Mouse (Mus musculus) left cerebral cortex, adult 2 months (tissue): ENCODE results near the gene Ttc19. TPM values are rescaled to one million over a fixed set of nuclear protein-coding genes. Genes with fewer than 3 reads are reported as not detected.
"Not testable (repeated sequence)": the region's sequence is repeated elsewhere in the genome, so short reads cannot be mapped to it uniquely, and the experiment has no call there.

Experiments used
- DNase-seq, 2 experiments: peaks; one replicate each; pipeline ENCODE4 v3.0.0; 2021 to 2022; ENCODE audit warnings: low spot score in 2 of 2, mixed read lengths in 1 of 2; ENCODE audit errors: extremely low spot score in 1 of 2
- H3K27ac ChIP-seq: fragments of 200-600 bp; 2 replicates; pipeline ENCODE4 v1.8.1; 2022
- H3K4me3 ChIP-seq: fragments of 200-600 bp; 2 replicates; pipeline ENCODE4 v1.8.1; 2022
- CTCF ChIP-seq: fragments of 200-600 bp; IDR thresholded peaks from 2 replicates; pipeline ENCODE4 v1.8.1; 2022; ENCODE audit warnings: antibody characterized with exemption, mild to moderate bottlenecking, moderate library complexity
- intact Hi-C: fragments of 180-260 bp; cut with DNase I; formaldehyde crosslinking; loops from one replicate; pipeline ENCODE4 v1.15.1; 2025
- total RNA-seq, 2 experiments: library from RNA; stranded (reverse); gene quantifications; 2 replicates each; pipeline ENCODE4 v1.2.3; 2021

The Ttc19 gene
- total RNA-seq, 2 experiments from 2014 or later = 86.5 to 92.0 TPM

- no peak for TF ChIP-seq CTCF
- H3K4me3 ChIP-seq = no peak overlapping the region
- intact Hi-C loops = no loop called here
- no peak overlapping the region for H3K27ac ChIP-seq
- no peak for DNase-seq
Observed at GRCm38 (mm10) chr11:62366879-62367278, 85.6 kb downstream of the Ttc19 start.

GRCm38 (mm10) chr11:62369924-62370323, 88.7 kb downstream of the Ttc19 start:
- H3K4me3 ChIP-seq = no peak overlapping the region
- DNase-seq = no peak
- no peak overlapping the region for H3K27ac ChIP-seq
- intact Hi-C loops = no loop called here
- TF ChIP-seq CTCF = no peak

GRCm38 (mm10) chr11:62371776-62372175, 90.5 kb downstream of the Ttc19 start:
- no peak for DNase-seq
- no peak overlapping the region for H3K27ac ChIP-seq
- intact Hi-C loops = no loop called here
- no peak overlapping the region for H3K4me3 ChIP-seq
- no peak for TF ChIP-seq CTCF

- intact Hi-C loops, H3K4me3 ChIP-seq, DNase-seq, H3K27ac ChIP-seq: not testable (repeated sequence)
Observed at GRCm38 (mm10) chr11:62377202-62377851, 96.1 kb downstream of the Ttc19 start.

Other genes starting within 250 kb of the Ttc19 start
- gene Adora2b, start 32.5 kb upstream of the Ttc19 start, total RNA-seq = 1 to 10 TPM; 5.3 to 7.8 TPM
- gene Zswim7, start 98 bp upstream of the Ttc19 start, total RNA-seq = 10 to 100 TPM; 14.8 to 16.4 TPM
- 1 to 10 TPM; 6.4 to 6.8 TPM for gene Pigl, start 177.0 kb downstream of the Ttc19 start, total RNA-seq
- gene Ncor1, start 177.1 kb downstream of the Ttc19 start, total RNA-seq = 100 to 1,000 TPM; 267 to 299 TPM